Mouse (Mus musculus): ENCODE results near the gene Foxc1. TPM values are rescaled to one million over a fixed set of nuclear protein-coding genes. Genes with fewer than 3 reads are reported as not detected.

Gene Foxc1
- total and polyA plus RNA-seq, 2 experiments from 2014 or later: 1.6 to 20.0 TPM

GRCm38 (mm10) chr13:31818337-31818736 is 11.9 kb downstream of the Foxc1 start:
- Histone ChIP-seq H3K4me3 (ENCODE audit: low read depth, low read length) (no peak overlapping the region), H3K27ac (ENCODE audit: low read depth) (no peak overlapping the region), H3K27me3 (ENCODE audit: control insufficient read depth, insufficient read depth, low read length) (peaks cover 15% of the 10 kb centered on the region), H3K9ac (replicated peaks; ENCODE audit: low read depth, low read length) (no peak overlapping the region), H3K4me1 (ENCODE audit: control insufficient read depth, insufficient read depth) (peaks cover 11% of the 10 kb centered on the region), H3K4me2 (ENCODE audit: low read depth, low read length) (no peak overlapping the region), H3K36me3 (replicated peaks; ENCODE audit: control insufficient read depth, insufficient read depth, low read length) (no peaks in the 10 kb centered on the region), H3K9me3 (replicated peaks; ENCODE audit: control insufficient read depth, low read length) (no peaks in the 10 kb centered on the region)
- TF ChIP-seq CTCF (IDR thresholded peaks at IDR 0.05; ENCODE audit: low read depth) (no peak), EP300 (IDR thresholded peaks at IDR 0.05; ENCODE audit: low read depth) (no peak)
- DNase-seq (ENCODE audit: low spot score): no peak
- 63% methylated on average over 7 of the region's 7 CpGs for WGBS
- no peak for ATAC-seq (ENCODE audit: insufficient read depth, low read depth)

- DNase-seq (ENCODE audit: low spot score) (no peak), ATAC-seq (ENCODE audit: insufficient read depth, low read depth) (no peak)
- TF ChIP-seq CTCF (IDR thresholded peaks at IDR 0.05; ENCODE audit: low read depth) (no peak), EP300 (IDR thresholded peaks at IDR 0.05; ENCODE audit: low read depth) (no peak)
- H3K4me1 ChIP-seq (ENCODE audit: control insufficient read depth, insufficient read depth): peaks cover 11% of the 10 kb centered on the region
- H3K9me3 ChIP-seq (replicated peaks; ENCODE audit: control insufficient read depth, low read length): no peaks in the 10 kb centered on the region
- WGBS: 60% methylated on average over 14 of the region's 14 CpGs
- H3K27ac ChIP-seq (ENCODE audit: low read depth): peak overlapping the region; percentile 20; the same call in 1 of the 2 replicates
- H3K9ac ChIP-seq (replicated peaks; ENCODE audit: low read depth, low read length): no peak overlapping the region
- H3K27me3 ChIP-seq (ENCODE audit: control insufficient read depth, insufficient read depth, low read length): 0 out of 2 replicates have a peak, but pooled peaks cover 4% of the 10 kb centered on the region
- no peaks in the 10 kb centered on the region for H3K36me3 ChIP-seq (replicated peaks; ENCODE audit: control insufficient read depth, insufficient read depth, low read length)
- no peak overlapping the region; the same call in 1 of the 2 replicates for H3K4me3 ChIP-seq (ENCODE audit: low read depth, low read length)
- 0 out of 2 replicates have a peak overlapping the region, but pooled peaks have one; percentile 87 for H3K4me2 ChIP-seq (ENCODE audit: low read depth, low read length)
These were observed 13.4 kb downstream of the Foxc1 start for GRCm38 (mm10) chr13:31819664-31820405.

GRCm38 (mm10) chr13:31820587-31821017 is 14.2 kb downstream of the Foxc1 start:
- no peaks in the 10 kb centered on the region for H3K36me3 ChIP-seq (replicated peaks; ENCODE audit: control insufficient read depth, insufficient read depth, low read length)
- 0 out of 2 replicates have a peak, but pooled peaks cover 4% of the 10 kb centered on the region for H3K27me3 ChIP-seq (ENCODE audit: control insufficient read depth, insufficient read depth, low read length)
- peak overlapping the region; percentile 49 for H3K4me3 ChIP-seq (ENCODE audit: low read depth, low read length)
- 4% methylated on average over 16 of the region's 16 CpGs for WGBS
- DNase-seq (ENCODE audit: low spot score): no peak
- H3K9ac ChIP-seq (replicated peaks; ENCODE audit: low read depth, low read length): peak overlapping the region; percentile 49
- H3K9me3 ChIP-seq (replicated peaks; ENCODE audit: control insufficient read depth, low read length): no peaks in the 10 kb centered on the region
- peak overlapping the region; percentile 87 for H3K4me2 ChIP-seq (ENCODE audit: low read depth, low read length)
- no peak for TF ChIP-seq EP300 (IDR thresholded peaks at IDR 0.05; ENCODE audit: low read depth)
- peaks cover 11% of the 10 kb centered on the region for H3K4me1 ChIP-seq (ENCODE audit: control insufficient read depth, insufficient read depth)
- peak; percentile 75 for ATAC-seq (ENCODE audit: insufficient read depth, low read depth)
- H3K27ac ChIP-seq (ENCODE audit: low read depth): peak overlapping the region; percentile 60

- H3K9me3 ChIP-seq (replicated peaks; ENCODE audit: control insufficient read depth, low read length): no peaks in the 10 kb centered on the region
- peak overlapping the region; percentile 49 for H3K9ac ChIP-seq (replicated peaks; ENCODE audit: low read depth, low read length)
- H3K4me1 ChIP-seq (ENCODE audit: control insufficient read depth, insufficient read depth): peaks cover 11% of the 10 kb centered on the region
- H3K4me2 ChIP-seq (ENCODE audit: low read depth, low read length): peak overlapping the region; percentile 87
- H3K27me3 ChIP-seq (ENCODE audit: control insufficient read depth, insufficient read depth, low read length): 0 out of 2 replicates have a peak, but pooled peaks cover 4% of the 10 kb centered on the region
- no peak for DNase-seq (ENCODE audit: low spot score)
- no peaks in the 10 kb centered on the region for H3K36me3 ChIP-seq (replicated peaks; ENCODE audit: control insufficient read depth, insufficient read depth, low read length)
- ATAC-seq (ENCODE audit: insufficient read depth, low read depth): peak; percentile 78
- TF ChIP-seq EP300 (IDR thresholded peaks at IDR 0.05; ENCODE audit: low read depth) (no peak), CTCF (IDR thresholded peaks at IDR 0.05; ENCODE audit: low read depth) (no peak)
- WGBS: 5% methylated on average over 6 of the region's 6 CpGs
- peak overlapping the region; percentile 60 for H3K27ac ChIP-seq (ENCODE audit: low read depth)
- peak overlapping the region; percentile 49 for H3K4me3 ChIP-seq (ENCODE audit: low read depth, low read length)
These were observed 14.6 kb downstream of the Foxc1 start for GRCm38 (mm10) chr13:31821050-31821449.

GRCm38 (mm10) chr13:31823316-31823715 is 16.9 kb downstream of the Foxc1 start:
- WGBS: 54% methylated on average over 5 of the region's 5 CpGs
- DNase-seq (ENCODE audit: low spot score): no peak
- H3K4me2 ChIP-seq (ENCODE audit: low read depth, low read length): no peak overlapping the region
- no peaks in the 10 kb centered on the region for H3K36me3 ChIP-seq (replicated peaks; ENCODE audit: control insufficient read depth, insufficient read depth, low read length)
- H3K27me3 ChIP-seq (ENCODE audit: control insufficient read depth, insufficient read depth, low read length): 0 out of 2 replicates have a peak, but pooled peaks cover 4% of the 10 kb centered on the region
- ATAC-seq (ENCODE audit: insufficient read depth, low read depth): no peak
- H3K9ac ChIP-seq (replicated peaks; ENCODE audit: low read depth, low read length): no peak overlapping the region
- peaks cover 11% of the 10 kb centered on the region for H3K4me1 ChIP-seq (ENCODE audit: control insufficient read depth, insufficient read depth)
- H3K9me3 ChIP-seq (replicated peaks; ENCODE audit: control insufficient read depth, low read length): no peaks in the 10 kb centered on the region
- no peak overlapping the region for H3K4me3 ChIP-seq (ENCODE audit: low read depth, low read length)
- H3K27ac ChIP-seq (ENCODE audit: low read depth): no peak overlapping the region
- no peak for TF ChIP-seq EP300 (IDR thresholded peaks at IDR 0.05; ENCODE audit: low read depth)
- TF ChIP-seq CTCF (IDR thresholded peaks at IDR 0.05; ENCODE audit: low read depth): no peak
